Mouse (Mus musculus) hindbrain, embryonic 16.5 days (tissue): Measurements from ENCODE around the gene Cnot1. TPM values are rescaled to one million over a fixed set of nuclear protein-coding genes. Genes with fewer than 3 reads are reported as not detected.

Experiments used
- ATAC-seq: fragments of 200-750 bp; cut with Nextera tagmentation; 2 replicates; pipeline ENCODE4 v1.8.0; 2017; ENCODE audit warnings: moderate TSS enrichment, moderate library complexity
- H3K27ac ChIP-seq: fragments of 300-500 bp; sonication (generic); 2 replicates; pipeline ENCODE4 v1.5.1; 2014; ENCODE audit warnings: low read depth, mild to moderate bottlenecking, control low read depth, low read length, moderate library complexity
- H3K27me3 ChIP-seq: fragments of 300-500 bp; sonication (generic); replicated peaks from 2 replicates; pipeline ENCODE4 v1.6.1; 2014; ENCODE audit warnings: low read length; ENCODE audit not compliant: control insufficient read depth, insufficient read depth
- H3K36me3 ChIP-seq: fragments of 300-500 bp; sonication (generic); 2 replicates; pipeline ENCODE4 v1.6.1; 2014; ENCODE audit warnings: mild to moderate bottlenecking, low read length, moderate library complexity, mixed read lengths; ENCODE audit not compliant: control insufficient read depth, insufficient read depth
- H3K4me1 ChIP-seq: fragments of 300-500 bp; sonication (generic); 2 replicates; pipeline ENCODE4 v1.6.1; 2014; ENCODE audit warnings: low read depth, low read length; ENCODE audit not compliant: control insufficient read depth, insufficient read depth
- H3K4me2 ChIP-seq: fragments of 300-500 bp; sonication (generic); 2 replicates; pipeline ENCODE4 v1.6.1; 2014; ENCODE audit warnings: mild to moderate bottlenecking, low read length, control low read depth, moderate library complexity
- H3K4me3 ChIP-seq: fragments of 300-500 bp; sonication (generic); 2 replicates; pipeline ENCODE4 v1.5.1; 2014; ENCODE audit warnings: mild to moderate bottlenecking, low read length, control low read depth, moderate library complexity
- H3K9ac ChIP-seq: fragments of 300-500 bp; sonication (generic); 2 replicates; pipeline ENCODE4 v1.6.1; 2014; ENCODE audit warnings: low read depth, mild to moderate bottlenecking, control low read depth, low read length, moderate library complexity
- H3K9me3 ChIP-seq: fragments of 300-500 bp; sonication (generic); 2 replicates; pipeline ENCODE4 v1.6.1; 2014; ENCODE audit warnings: mild to moderate bottlenecking, low read length, moderate library complexity; ENCODE audit not compliant: control insufficient read depth
- WGBS: fragments of 180-500 bp; shearing (Covaris S2); extraction: QIAGEN DNeasy Blood & Tissue Kit; methylation state at CpG from one replicate; pipeline ENCODE4 v1.1.7; 2014; 5-methylcytosine and 5-hydroxymethylcytosine counted together
- polyA plus RNA-seq: library from polyadenylated mRNA; unstranded; fragments of >200 nt; fragmentation: Nextera tagmentation; extraction: Ambion mirVana; gene quantifications from 2 replicates; pipeline ENCODE4 v1.2.1, GENCODE M21; 2015

The Cnot1 gene
- polyA plus RNA-seq, 1 experiment from 2014 or later, result 31.3 TPM

- Histone ChIP-seq H3K27me3 (no peaks in the 10 kb centered on the region), H3K36me3 (peaks cover 22% of the 10 kb centered on the region)
These were observed 90.5 kb downstream of the Cnot1 start for GRCm38 (mm10) chr8:95716546-95717335.

GRCm38 (mm10) chr8:95715676-95716531 lies 91.4 kb downstream of the Cnot1 start, which contains the start of gene Setd6:
Gene Setd6, plus strand, starts transcription at chr8:95715881.
- H3K4me3 ChIP-seq, result peak within 1 kb of the TSS; percentile 92
- peaks cover 26% of the 10 kb centered on the region for H3K36me3 ChIP-seq
- H3K4me2 ChIP-seq, result peak within 1 kb of the TSS; percentile 96
- H3K9me3 ChIP-seq, result no peaks in the 10 kb centered on the region
- under 1% methylated on average over 70 of the region's 79 CpGs for WGBS
- peak within 1 kb of the TSS; percentile 83 for H3K27ac ChIP-seq
- H3K4me1 ChIP-seq, result peaks cover 12% of the 10 kb centered on the region
- no peaks in the 10 kb centered on the region for H3K27me3 ChIP-seq
- peak; percentile 90 for ATAC-seq
- H3K9ac ChIP-seq, result peak within 1 kb of the TSS; percentile 93

More at GRCm38 (mm10) chr8:95716546-95717335, 90.5 kb downstream of the Cnot1 start:
- H3K27ac ChIP-seq, result peak overlapping the region; percentile 83; the same call in 1 of the 2 replicates
- H3K4me2 ChIP-seq, result peak overlapping the region; percentile 96
- WGBS, result 20% methylated on average over 21 of the region's 21 CpGs
- H3K9ac ChIP-seq, result peak overlapping the region; percentile 93
- H3K4me3 ChIP-seq, result peak overlapping the region; percentile 92
- H3K9me3 ChIP-seq, result no peaks in the 10 kb centered on the region
- 0 out of 2 replicates have a peak, but pooled peaks have one; percentile 4 for ATAC-seq
- H3K4me1 ChIP-seq, result peaks cover 12% of the 10 kb centered on the region

DNA sequence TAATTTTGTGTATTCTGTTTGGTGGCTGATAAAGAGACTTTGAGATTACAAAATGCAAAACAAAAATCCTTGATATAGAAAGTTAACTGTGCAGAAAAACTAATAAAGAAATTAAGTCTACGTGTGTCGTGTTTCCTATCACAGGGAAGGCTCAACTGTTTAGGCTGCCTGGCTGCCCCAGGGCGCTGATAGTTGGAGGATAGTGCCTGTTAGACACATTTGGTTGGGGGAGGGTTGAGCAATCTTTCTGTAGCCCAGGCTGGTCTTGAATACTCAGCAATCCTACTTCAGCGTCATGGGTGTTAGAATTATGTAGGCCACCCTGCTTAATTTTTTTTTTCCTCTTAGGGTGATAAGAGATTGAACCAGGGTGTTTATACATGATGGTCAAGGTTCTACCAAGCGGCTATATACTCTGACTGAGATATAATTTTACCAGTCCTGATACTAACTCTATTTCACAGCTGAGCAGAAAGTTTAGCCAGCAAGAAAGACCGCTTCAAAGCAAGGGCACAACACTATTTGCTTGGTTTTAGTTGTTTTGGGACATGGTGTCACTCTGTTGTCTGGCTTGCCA lies 92.3 kb downstream of the Cnot1 start:
- Histone ChIP-seq H3K4me1 (peaks cover 12% of the 10 kb centered on the region), H3K4me2 (peak overlapping the region; percentile 96), H3K9ac (no peak overlapping the region), H3K27ac (no peak overlapping the region), H3K36me3 (peaks cover 31% of the 10 kb centered on the region), H3K9me3 (no peaks in the 10 kb centered on the region), H3K27me3 (no peaks in the 10 kb centered on the region), H3K4me3 (no peak overlapping the region)
- 86% methylated on average over 6 of the region's 6 CpGs for WGBS
- no peak for ATAC-seq

DNA sequence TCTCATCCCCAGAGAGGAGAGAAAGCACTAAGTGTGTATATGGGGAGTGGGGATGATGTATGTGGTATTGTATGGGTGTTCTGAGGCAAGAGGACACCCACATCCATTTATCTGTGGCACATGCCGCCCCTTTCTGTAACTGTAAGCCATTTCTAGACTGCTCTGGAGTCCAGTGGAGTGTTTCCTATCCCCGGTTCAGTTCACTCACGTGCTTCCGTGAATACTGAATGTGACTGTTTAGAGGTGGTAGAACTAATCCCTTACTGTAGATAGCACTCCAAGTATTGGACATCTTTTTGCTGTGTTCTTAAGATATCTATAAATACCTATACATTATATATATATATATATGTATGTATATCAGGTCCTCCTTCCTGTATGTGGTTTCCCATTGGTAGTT lies 92.9 kb downstream of the Cnot1 start:
- no peak for ATAC-seq
- Histone ChIP-seq H3K4me1 (peaks cover 12% of the 10 kb centered on the region), H3K27ac (no peak overlapping the region), H3K36me3 (peaks cover 29% of the 10 kb centered on the region), H3K4me2 (no peak overlapping the region), H3K9ac (no peak overlapping the region), H3K9me3 (no peaks in the 10 kb centered on the region), H3K27me3 (no peaks in the 10 kb centered on the region), H3K4me3 (no peak overlapping the region)
- 98% methylated on average over 4 of the region's 4 CpGs for WGBS

DNA sequence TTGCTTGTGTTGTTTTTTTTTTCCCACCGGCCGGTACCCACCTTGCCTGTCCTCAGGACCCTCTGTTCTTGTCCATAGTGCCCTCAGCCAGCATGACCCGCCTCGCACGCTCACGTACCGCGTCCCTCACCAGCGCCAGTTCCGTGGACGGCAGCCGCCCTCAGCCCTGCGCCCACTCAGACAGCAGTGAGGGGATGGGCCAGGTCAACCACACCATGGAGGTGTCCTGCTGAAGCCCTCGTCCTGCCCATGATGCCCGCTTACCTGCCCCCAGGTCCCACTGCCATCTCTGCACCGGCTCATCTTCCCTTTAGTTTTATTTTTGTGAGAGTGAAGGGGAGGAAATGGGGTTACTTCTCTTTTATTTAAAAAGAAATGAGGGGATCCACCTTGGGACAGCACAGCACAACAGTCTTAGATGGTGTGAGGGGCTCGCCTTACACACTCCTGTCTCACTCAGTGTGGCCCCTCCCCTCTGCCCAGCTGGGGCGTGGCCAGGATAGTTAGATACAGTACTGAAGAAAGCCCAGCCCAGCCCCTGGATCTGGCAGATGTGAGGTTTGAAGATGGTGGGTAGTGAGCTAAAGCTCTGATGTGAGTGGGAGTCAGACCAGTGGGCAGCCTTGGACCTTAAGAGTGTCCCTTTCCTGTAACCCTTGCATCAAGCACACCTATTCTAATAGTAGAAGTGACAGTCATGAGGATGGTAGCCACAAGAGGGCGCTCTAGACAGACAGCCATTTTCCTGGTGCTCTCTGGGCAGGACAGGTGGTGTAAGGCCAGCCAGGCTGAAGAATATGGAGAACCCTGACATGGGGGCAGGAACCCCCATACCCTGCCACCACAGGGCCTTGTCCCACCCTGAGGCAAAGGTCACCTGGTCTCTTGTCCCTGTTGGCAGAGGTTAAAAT lies 93.9 kb downstream of the Cnot1 start:
- Histone ChIP-seq H3K4me2 (no peak overlapping the region), H3K36me3 (peaks cover 29% of the 10 kb centered on the region), H3K9me3 (no peaks in the 10 kb centered on the region), H3K27me3 (no peaks in the 10 kb centered on the region), H3K9ac (no peak overlapping the region), H3K4me1 (peaks cover 12% of the 10 kb centered on the region), H3K4me3 (no peak overlapping the region), H3K27ac (no peak overlapping the region)
- peak; percentile 14; the same call in 1 of the 2 replicates for ATAC-seq
- WGBS, result 78% methylated on average over 19 of the region's 19 CpGs

DNA sequence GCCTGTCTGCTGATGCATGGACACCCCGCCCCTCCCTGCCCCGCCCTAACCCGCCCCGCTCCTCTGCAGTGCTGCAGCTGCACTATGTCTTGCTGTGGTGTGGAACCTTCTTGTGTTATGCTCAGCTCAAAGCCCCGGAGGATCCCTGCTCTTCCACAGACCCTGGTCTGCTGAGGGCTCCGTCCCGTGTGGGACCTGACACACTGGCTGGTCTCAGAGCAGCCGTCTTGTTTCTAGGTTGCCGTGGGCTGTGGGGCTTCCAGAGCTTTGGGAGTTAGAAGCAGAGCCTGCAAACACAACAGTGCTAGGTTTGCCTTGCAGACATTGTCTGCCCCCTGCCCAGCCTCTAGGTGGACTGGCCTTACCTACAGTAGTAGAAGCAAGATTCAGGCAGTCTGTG lies 94.9 kb downstream of the Cnot1 start:
- no peak overlapping the region for H3K4me3 ChIP-seq
- H3K4me1 ChIP-seq, result peaks cover 12% of the 10 kb centered on the region
- 85% methylated on average over 6 of the region's 9 CpGs for WGBS
- H3K4me2 ChIP-seq, result no peak overlapping the region
- no peak for ATAC-seq
- H3K27me3 ChIP-seq, result no peaks in the 10 kb centered on the region
- no peaks in the 10 kb centered on the region for H3K9me3 ChIP-seq
- no peak overlapping the region for H3K27ac ChIP-seq
- peaks cover 32% of the 10 kb centered on the region for H3K36me3 ChIP-seq
- no peak overlapping the region for H3K9ac ChIP-seq

DNA sequence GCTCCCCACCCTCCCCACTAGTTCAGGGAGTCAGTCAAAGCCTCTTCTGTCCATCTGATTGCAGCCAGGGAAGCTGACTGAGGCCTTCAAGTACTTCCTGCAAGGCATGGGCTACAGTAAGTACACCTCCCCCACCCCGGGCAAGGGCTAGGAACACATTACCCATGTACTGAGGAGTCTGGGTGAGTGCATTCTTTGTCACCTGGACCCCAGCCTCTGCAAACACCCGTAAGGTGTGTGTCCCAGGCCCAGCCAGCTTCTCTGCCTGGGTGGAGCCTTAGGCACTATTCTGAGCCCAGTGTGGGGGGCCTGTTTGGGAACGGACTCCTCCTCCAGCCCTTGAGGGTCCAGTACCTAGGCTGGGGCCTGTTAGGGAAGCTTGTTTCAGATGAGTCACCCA lies 96.2 kb downstream of the Cnot1 start:
- H3K9me3 ChIP-seq, result no peaks in the 10 kb centered on the region
- no peaks in the 10 kb centered on the region for H3K27me3 ChIP-seq
- no peak overlapping the region for H3K9ac ChIP-seq
- no peak overlapping the region for H3K27ac ChIP-seq
- no peak overlapping the region for H3K4me2 ChIP-seq
- H3K4me1 ChIP-seq, result no peaks in the 10 kb centered on the region
- ATAC-seq, result no peak
- H3K4me3 ChIP-seq, result no peak overlapping the region
- H3K36me3 ChIP-seq, result peaks cover 41% of the 10 kb centered on the region
- 78% methylated on average over 3 of the region's 3 CpGs for WGBS

GRCm38 (mm10) chr8:95709579-95709978 lies 97.7 kb downstream of the Cnot1 start:
- Histone ChIP-seq H3K4me2 (no peak overlapping the region), H3K27ac (no peak overlapping the region), H3K9me3 (no peaks in the 10 kb centered on the region), H3K4me3 (no peak overlapping the region), H3K36me3 (peaks cover 43% of the 10 kb centered on the region), H3K9ac (no peak overlapping the region), H3K4me1 (peaks cover 10% of the 10 kb centered on the region), H3K27me3 (no peaks in the 10 kb centered on the region)
- 82% methylated on average over 7 of the region's 7 CpGs for WGBS
- no peak for ATAC-seq
